Comparison of ENCODE assay signal across 19 mouse cellular contexts in genomic region chr11:17870690-17871089, GRCm38 (mm10).
"Had no signal": no experiment of that assay in that cellular context is flagged by ENCODE, and none has a peak within 500 bp of the region (broad histone marks: within the 10 kb centered on the region; RNA-seq: fewer than 3 reads in every experiment).

No protein-coding gene starts in this region.

- H3K27ac ChIP-seq: midbrain, embryonic 10.5 days; midbrain, embryonic 12.5 days; neural tube, embryonic 13.5 days; neural tube, embryonic 15.5 days had no signal

- H3K4me3 ChIP-seq: midbrain, embryonic 10.5 days; midbrain, embryonic 12.5 days; myocyte; neural tube, embryonic 13.5 days; neural tube, embryonic 15.5 days had no signal

- H3K9ac ChIP-seq: lung, embryonic 14.5 days; midbrain, embryonic 12.5 days; neural tube, embryonic 13.5 days; neural tube, embryonic 15.5 days had no signal

- H3K36me3 ChIP-seq: midbrain, embryonic 10.5 days; midbrain, embryonic 12.5 days; neural tube, embryonic 13.5 days; neural tube, embryonic 15.5 days had no signal

- H3K27me3 ChIP-seq: midbrain, embryonic 12.5 days; neural tube, embryonic 13.5 days; neural tube, embryonic 15.5 days had no signal

- H3K4me2 ChIP-seq: lung, embryonic 14.5 days; midbrain, embryonic 12.5 days; neural tube, embryonic 13.5 days; neural tube, embryonic 15.5 days had no signal

- ATAC-seq: midbrain, embryonic 16.5 days had no signal

- DNase-seq: lung, adult 18-20 months; lung, embryonic 14.5 days; lung, postnatal 10 days; lung, postnatal 4 days; midbrain, embryonic 14.5 days; retina, postnatal 1 day; right cerebral cortex, adult 18-20 months; right cerebral cortex, postnatal 25 days; right cerebral cortex, postnatal 4 days; spleen, adult 18-20 months; thymus, adult 2 months; thymus, postnatal 25 days; thymus, postnatal 4 days had no signal

- H3K4me1 ChIP-seq: midbrain, embryonic 10.5 days; midbrain, embryonic 12.5 days; neural tube, embryonic 13.5 days; neural tube, embryonic 15.5 days had no signal

- H3K9me3 ChIP-seq: midbrain, embryonic 10.5 days; midbrain, embryonic 12.5 days; neural tube, embryonic 13.5 days; neural tube, embryonic 15.5 days had no signal
